Mouse (Mus musculus) right cerebral cortex, adult 2 months (tissue): ENCODE measurements at regions not wholly inside any gene's neighbourhood (a gene's known extent, or its start where the extent isn't known, plus 50 kb on each side); places are given as distances from the start of the nearest gene placed in this dataset.

ENCODE experiments used
- DNase-seq, 2 experiments: peaks; one replicate each; pipeline ENCODE4 v3.0.0; 2021 to 2022; ENCODE audit warnings: low spot score in 2 of 2

DNA sequence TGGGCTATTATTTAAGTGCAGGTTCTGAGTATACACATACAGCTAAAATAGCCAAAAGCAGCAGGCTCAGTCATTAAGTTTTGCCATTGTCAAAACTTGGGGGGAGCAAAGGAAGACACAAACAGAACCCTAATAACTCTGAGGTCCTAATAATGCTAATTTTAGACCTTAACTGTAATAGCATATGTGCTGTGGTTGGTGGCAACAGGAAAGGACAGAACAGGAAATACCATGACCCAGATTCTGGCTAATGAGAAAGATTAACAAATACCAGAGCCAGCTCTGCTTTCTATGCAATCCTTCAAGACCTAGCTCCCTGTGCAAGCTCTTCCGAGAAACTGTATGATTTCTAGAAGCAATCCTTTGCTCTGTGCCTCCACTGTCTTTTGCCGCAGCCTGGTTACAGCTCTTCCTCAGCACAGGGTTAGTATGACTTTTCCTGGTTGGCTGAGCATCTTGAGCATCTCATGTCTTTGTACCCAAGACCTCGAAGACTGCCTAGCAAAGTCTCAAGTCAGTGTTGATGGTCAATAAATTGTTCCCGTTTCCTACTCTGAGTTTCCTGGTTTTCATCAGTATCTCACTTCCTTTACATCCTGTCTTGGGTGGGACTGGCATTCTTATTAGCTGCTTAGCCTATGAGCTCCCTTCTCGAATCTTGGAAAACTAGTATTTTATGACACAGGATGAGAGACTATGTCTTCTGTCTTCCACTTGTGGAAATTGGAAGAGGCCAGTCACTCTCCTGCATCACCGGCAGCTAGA lies 49.9 kb upstream of the Eed start:
- no peak for DNase-seq

DNA sequence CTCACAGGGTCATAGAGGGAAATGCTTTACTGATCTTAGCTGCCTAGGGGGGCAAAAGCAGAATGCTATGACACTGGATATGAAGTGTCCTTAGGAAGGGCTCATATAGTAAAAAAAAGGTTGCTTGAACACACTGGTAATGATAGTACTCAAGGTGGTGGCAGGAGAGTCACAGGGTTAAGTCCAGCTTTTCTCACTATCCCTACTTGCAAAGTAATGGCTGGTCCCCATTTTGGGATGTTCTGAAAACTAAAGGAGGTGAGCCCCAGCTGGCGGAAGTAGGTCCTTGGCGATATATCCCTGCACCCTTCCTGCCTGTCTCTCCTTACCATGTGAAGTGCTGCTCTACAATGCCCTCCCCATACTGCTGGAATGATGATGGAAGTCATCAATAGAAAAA lies 52.3 kb upstream of the Eed start:
- DNase-seq = no peak

DNA sequence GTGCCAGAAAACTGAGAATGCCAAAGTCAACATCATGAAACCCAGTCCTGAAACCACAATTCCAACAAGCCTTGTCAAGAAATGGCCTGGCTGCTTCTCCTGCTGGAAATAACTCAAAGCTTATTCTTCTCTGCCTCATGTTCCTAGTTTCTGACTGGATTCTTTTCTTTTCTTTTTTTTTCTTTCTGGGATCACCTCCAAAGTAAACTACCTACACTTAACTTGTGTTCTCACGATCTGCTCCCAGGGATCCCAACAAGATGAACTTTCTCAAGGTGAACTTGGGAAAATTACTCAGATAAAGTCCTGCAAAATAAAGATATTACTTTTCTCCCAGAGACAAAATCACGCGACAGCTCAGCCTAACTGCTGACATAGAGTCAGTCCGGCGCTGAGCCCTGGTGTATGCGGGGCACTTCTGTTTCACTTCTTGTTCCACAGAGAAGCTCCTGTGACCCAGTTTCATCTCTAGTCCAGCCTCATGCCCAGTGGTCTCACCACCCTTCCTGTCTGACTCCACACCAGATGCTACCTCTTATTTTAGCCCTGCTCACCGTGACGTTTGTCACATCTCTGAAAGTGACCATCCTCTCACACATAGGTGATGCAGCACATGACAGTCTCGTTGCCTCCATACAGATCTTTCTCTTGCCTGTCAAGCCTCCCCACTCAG lies 53.0 kb upstream of the Eed start:
- no peak for DNase-seq

DNA sequence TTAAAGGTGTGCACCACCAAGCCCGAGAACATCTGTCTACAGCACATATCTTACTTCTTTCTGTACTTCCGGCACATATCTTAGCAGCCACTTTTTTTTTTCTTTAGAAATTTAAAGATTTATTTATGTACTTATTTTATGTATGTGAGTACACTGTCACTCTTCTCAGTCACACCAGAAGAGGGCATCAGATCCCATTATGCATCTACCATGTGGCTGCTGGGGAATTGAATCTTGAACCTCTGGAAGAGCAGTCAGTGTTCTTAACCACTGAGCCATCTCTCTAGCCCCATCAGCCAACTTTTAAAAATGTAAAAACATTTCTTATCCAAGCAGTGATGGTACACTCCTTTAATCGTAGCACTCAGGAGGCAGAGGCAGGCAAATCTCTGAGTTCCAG lies 53.7 kb upstream of the Eed start:
- DNase-seq = no peak

DNA sequence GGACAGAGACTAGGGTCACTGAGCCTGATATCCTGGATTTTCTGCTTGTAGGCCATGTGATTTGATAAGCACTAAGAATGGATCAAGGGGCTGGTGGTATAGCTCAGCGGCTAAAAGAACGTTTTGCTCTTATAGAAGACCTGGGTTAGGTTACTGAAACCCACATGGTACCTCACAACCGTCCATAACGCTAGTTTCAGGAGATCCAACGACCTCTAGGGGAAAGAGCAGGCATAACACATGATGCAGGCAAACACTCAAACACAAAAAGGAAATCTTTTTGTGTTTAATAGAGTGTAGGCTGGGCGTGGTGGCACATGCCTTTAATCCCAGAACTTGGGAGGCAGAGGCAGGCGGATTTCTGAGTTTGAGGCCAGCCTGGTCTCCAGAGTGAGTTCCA lies 54.6 kb upstream of the Eed start:
- no peak for DNase-seq

DNA sequence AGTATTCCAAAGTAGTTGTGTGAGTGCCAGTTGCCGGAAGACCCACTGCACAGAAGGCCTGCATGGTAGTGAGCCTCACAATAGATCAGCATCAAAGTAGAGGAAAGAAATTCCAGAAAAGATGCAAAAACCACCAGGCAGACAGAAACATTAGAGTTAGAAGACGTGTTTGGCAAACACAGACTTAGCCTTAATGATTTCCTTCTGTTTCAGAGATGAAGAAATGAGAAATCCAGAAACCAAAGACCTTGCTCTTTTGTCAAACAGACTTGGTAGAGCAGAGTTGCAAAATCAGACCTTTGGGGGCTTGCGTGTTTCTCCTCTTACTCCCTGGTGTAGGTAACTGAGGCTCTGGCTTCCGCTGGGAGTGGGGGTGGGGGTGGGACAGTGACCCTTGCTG lies 57.0 kb upstream of the Eed start:
- DNase-seq = no peak

DNA sequence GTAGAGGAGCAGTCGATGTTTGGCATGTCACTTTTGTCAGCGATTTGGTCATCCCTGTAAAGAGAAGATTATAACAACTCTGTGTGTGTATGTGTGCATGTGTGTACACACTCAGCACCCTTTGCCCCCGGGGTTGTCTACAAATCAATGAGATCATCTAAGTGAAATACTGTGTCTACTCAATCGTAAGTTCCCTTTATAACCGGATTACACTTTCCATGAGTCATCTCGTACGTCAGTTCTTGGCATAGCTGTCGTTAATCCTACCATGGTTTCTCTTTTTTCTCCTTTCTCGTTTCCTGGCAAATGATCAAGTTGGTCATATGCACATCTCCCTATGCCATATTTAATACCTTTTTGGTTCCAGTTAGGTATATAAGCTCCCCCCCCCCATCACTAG lies 58.7 kb upstream of the Eed start:
- no peak for DNase-seq

DNA sequence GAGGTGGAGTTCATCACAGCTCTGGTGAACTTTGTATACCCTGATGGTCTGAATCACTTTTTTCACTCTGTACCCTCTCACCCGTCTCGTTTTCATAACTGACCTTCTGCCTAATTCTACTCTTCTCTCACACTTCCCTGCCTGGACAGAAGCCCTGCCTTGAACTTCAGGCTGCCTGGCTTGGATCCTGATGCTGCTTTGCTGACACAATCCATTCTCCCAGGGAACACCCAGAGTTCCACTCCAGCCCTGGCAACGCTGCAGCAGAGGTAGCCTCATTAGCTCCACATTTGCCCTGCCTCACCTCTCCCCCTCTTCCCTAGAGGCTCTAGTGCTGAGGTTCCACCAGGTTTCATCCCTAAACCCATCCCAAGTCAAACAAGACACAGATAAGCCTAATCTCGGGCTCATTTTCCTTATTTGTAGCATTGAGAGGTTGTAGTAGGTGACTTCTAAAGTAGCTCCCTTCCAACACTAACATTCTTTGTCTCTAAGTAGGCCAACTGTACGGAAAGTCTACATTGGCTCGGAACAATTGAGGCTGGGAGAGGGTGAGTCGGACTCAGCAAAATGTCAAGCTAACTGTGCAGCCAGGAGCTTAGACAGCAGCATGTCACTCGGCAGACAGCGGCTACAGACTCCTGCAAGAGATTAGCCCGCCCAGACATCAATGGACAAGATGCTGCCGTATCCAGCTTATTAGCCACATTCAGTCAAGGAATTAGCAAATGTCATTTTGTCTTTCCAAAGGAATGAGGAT lies 60.0 kb upstream of the Eed start:
- no peak for DNase-seq

DNA sequence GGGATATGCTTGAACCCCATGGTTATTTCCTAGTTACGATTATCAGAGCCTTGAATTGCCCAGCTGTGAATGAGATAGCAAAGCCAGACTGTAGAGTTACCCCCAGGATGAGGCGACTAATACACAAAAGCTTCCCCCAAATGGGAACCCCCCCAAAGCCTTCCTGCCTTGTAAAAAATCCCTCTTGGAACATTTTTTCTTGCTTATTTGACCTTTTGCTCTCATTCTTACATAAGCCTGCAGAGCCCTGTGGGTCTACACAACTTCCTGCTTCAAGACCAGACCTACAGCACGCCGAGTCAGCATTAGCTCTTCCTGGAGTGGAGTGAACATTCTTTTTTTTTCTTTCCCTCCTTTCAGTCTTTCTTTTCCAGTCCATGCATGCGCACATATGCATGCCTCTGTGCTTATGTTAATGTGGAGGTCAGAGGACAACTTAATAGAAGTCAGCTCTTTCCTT lies 60.8 kb upstream of the Eed start:
- DNase-seq = no peak

DNA sequence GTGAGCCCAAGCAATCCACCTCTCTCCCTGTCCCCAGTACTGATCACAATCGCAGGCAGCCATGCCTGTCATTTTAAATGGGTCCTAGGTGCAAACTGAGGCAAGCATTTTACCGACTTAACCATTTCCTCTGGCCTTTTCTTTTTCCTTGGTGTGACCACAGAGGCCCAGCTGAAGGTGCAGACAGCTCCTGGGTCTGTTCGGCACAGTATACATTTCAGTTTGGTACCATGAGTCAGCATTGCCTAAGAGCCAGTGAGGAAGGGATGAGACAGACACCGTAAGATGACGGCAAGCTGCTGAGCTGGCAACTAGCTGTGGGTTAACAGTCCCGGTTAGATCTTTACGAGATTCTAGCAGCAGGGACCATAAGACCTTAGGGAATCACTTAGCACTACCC lies 61.6 kb upstream of the Eed start:
- DNase-seq = no peak

DNA sequence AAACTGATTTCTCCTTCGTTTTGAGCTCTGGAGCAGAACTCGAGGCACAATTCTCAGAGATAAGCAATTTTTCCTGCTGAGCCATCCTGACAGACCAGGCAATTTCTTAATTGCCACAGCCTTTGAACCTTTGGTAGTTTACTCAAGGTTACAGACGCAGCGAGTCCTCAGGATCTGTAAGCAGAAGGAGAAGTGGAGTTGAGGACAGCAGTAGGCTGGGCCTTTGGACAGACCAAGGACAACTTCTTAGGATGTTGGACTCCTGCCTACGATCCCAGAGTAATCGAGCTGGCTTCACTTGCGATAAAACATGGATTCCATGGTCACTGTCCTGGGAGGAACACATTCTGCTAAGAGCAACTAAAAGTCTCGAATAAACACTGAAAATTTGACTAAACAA lies 62.7 kb upstream of the Eed start:
- DNase-seq = no peak

DNA sequence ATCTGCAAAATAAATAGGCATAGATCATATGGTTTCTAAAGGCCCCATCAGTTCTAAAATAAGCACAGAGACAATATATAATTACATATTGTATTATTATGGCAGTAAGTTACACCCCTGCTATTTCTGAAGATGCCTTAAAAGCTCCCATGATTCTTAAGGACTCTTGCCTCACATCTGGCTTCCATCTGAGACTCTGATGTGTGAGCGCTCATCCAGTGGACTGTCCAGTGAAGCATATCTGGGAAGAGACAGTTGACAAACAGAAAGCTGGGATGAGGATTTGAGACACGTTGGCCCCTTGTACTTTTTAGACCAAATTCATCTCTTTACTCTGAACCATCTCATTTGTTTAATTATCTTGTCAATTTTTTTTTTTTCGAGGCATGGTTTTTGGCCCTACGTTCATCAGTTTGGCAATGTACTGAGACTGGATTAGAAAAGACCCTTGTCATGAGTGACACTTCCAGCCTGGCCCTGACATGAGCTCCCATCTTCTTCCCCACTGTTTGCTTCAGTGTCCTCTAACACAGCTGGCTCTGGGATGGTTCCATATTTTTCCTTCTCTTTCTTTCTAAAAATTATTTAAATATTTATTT lies 63.4 kb upstream of the Eed start:
- no peak for DNase-seq

DNA sequence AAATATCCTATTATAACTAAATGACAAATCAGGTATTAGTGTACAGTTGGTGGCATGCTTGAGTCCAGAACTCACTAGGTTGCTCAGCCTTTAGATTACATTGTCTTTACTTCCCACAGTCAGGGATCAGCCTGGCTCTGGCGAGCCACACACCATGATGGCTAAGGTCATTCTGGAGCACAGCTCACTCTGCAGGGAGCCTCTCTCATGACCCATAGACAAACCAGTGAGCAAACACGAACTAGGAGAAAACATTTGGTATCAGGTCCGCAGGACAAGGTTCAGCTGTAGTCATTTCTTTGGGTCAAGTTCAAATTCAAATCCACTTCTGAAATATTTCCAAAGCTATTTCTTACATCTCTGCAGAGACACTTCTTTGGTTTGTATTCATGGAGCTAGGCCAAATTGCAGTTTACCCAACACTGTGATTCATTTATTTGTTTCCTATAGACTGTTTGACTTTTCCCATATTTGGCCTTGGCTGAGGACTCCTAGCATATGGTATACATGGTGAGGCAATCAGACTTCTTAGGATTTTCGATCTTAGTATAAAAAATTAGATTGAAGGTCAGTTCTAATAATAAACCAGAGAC lies 64.5 kb upstream of the Eed start:
- DNase-seq = no peak

DNA sequence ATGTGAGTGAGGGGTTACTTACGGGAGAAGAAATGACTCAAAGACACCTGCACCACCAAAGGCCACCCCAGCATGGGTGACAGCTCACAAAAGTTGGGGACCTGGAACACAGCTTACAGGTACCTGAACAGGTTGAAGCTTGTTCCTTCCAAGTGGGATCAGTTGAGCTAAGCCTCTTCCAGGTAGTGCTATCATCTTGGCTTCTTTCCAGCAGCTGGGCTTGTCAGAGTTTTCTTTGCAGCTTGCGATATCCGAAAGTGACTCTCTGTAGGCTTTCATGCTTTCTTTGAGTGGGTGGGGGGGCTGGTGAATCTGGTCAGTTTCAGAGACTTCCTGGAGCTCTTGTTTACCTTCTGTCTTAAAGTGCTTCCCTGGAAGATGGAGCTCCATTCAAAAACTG lies 65.4 kb upstream of the Eed start:
- DNase-seq = no peak

DNA sequence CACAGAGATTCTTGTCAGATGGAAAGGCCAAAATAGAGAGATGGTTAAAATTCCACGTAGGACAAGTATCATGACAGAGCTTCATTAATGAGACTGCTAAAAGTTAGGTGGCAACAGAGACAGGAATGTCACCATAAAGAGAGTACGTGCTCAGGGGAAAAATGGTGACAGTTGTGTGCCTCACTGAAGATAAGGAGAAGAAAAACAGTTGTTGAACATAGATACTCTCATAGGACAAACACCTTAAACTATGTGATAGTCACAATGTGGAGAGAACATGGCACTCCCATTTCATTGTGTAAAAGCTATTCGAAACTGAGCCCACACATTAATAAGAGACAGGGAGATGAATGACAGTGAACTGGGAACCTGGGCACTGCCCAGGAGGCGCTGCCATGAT lies 66.1 kb upstream of the Eed start:
- DNase-seq = no peak

DNA sequence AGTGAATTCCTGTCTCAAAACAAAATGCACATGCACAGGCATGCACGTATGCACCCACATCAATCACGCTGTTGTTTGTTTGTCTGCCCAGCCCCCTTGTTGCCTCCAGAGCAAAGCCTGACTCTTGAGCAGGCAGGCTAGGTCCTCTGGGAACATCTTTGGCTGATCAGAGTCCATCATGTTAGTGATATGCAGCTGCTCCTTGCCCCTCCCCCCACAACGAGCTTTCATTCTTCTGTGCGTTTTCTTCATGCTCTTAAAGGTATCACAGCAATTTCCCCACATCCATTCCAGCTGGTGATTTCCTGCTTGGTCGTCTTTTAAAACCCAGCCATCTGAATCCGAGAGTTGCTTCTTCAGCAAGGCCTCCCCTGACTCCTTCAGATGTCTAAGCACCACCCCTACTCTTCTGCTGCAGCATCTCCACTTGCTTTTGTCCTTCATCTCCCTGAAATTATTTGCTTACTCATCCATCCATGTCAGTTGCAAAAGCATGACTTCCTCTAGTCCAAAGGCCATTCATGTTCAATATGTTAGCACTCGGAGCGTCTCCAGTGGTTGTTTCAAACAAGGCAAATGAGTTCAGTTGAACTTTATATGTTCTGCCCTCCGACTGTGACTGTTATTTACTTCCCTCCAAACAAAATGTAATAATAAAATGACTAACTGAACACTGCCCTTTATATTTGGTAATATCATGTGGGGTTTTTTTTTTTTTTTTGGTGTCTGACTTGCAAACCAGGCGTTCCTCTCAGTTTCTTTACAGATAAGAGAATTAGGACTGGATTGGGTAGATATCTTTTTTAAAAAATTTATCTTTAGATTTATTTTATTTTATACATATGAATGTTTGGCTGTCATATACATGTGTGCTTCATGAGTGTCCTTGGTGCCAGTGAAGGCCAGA lies 67.9 kb upstream of the Eed start:
- no peak for DNase-seq

DNA sequence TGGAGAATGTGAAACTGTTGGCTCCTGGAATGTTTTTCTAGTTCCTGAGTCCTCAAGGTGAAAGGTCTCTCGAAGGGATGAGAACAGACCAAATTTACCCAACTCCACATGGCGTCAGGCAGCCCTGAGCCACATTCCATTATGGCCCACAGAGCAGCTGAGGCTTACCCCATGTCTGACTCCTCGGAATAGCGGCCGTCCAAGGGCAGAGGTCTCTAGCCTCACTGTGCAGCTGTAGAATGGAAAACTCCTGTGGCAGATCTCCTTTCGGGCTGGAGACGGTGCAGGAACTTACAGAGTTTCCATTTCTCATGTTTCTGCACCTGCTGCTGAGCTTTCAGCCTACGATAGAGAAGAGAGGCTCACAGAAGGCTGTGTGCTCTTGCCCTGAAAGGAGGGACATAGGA lies 69.1 kb upstream of the Eed start:
- no peak for DNase-seq

DNA sequence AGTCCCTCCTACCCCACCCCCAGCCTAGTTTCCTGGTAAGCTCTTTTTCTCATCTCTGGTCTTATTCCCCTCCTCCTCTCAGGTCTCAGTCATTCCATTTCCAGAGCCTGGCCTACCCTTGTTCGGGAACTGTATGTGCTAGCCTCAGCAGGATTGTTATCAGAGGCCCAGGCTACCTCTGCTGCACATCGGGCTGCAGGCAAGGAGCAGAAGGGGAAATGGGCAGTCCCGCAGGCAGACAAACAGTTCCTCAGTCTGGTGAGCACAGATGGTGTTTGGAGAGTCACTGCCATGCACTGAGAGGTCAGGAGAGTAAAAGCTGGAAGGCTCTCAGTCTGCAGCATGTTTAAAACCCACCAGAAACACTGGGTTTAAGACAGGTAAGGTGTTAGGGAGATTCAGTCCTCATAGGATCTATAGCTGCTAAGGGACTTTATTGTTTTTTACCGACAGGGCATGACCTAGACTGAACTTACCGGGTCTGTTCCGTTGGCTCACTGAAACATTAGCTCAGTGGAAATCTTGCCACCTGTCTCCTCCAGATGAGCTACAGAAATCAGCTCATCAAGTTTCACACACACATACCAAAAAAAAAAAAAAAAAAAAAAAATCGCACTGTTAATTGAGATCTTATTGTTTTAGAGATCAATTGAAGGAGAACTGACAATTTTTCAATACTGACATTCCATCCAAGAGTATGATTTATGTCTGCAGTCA lies 74.2 kb upstream of the Eed start:
- DNase-seq = no peak

DNA sequence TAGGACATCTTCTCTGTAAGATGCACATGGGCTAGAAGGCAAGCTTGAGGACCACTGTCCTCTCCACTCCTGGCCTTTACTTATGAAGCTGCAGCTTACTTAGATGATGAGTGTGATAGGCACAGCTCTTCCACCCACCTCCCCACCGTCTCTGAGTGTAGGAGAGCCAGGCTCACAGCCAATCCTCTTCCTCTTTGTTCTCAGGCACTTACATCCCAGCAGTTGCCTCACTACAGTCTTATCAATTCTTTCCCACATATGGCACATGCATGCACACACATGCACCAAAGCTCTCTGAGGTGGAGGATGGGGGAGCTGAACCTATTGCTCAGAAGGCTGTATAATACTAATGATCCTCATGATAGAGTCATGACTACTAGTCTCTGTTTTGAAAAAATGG lies 72.1 kb upstream of the Picalm start:
- DNase-seq = no peak

DNA sequence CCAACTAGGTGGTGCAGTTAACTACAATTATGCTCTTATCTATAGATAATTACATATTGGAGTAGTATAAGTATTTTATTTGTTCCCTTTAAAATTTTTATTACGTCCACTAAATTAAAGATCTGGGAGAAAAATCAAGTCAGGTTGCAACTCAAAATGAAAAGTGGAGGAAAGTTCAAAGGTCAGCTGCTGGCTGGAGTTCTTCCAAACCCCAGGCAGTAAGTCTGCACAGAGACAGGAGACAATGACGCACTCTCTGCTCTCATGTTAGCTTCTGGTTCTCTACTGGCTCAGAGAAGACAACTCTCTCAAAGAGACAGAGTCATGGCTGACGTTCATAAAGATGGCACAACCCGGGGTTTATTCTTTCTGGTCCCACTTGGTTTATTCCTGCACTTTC lies 71.4 kb upstream of the Picalm start:
- no peak for DNase-seq
